Mouse (Mus musculus): Measurements from ENCODE around the gene Zfp82. TPM values are rescaled to one million over a fixed set of nuclear protein-coding genes. Genes with fewer than 3 reads are reported as not detected.
A peak's percentile ranks its signal among the peaks of the same experiment; 100 is the strongest.

Gene Zfp82
- total and polyA plus RNA-seq, 3 experiments, result 2.0 to 2.2 TPM; not detected in 1

GRCm38 (mm10) chr7:30023324-30023723, 49.4 kb downstream of the Zfp82 start:
- Histone ChIP-seq H3K27ac (ENCODE audit: control insufficient read depth, low read depth, low read length) (peak overlapping the region; percentile 64), H3K36me3 (ENCODE audit: control insufficient read depth in 1 of 2, insufficient read depth in 2 of 2, low read length in 2 of 2) (peaks cover 1 to 14% of the 10 kb centered on the region in 2 experiments; a peak in 3 of 4 replicates), H3K4me3 (ENCODE audit: control insufficient read depth in 1 of 2, insufficient read depth in 1 of 2, low read depth in 2 of 2, low read length in 2 of 2) (no peak overlapping the region), H3K79me2 (ENCODE audit: control insufficient read depth, insufficient read depth, low read length, poor library complexity) (no peaks in the 10 kb centered on the region), H3K27me3 (ENCODE audit: control insufficient read depth in 1 of 2, insufficient read depth in 2 of 2, low read length in 2 of 2) (no peaks in the 10 kb centered on the region), H3K9ac (ENCODE audit: control insufficient read depth, low read depth, low read length, poor library complexity, severe bottlenecking) (no peak overlapping the region), H3K4me1 (ENCODE audit: control insufficient read depth in 1 of 2, insufficient read depth in 2 of 2, low read length in 2 of 2) (peaks cover 7 to 26% of the 10 kb centered on the region in 2 experiments), H3K9me3 (replicated peaks; ENCODE audit: insufficient read depth, low read length) (no peaks in the 10 kb centered on the region)
- TF ChIP-seq GATA1 (IDR thresholded peaks at IDR 0.05; ENCODE audit: low read depth, low read length), result no peak
- no peak for TF ChIP-seq JUND (IDR thresholded peaks at IDR 0.05; ENCODE audit: low read depth, low read length)
- TF ChIP-seq UBTF (IDR thresholded peaks at IDR 0.05; ENCODE audit: borderline replicate concordance, insufficient read depth, low read depth, low read length), result no peak
- TF ChIP-seq GABPA (IDR thresholded peaks at IDR 0.05; ENCODE audit: low read depth, low read length), result no peak
- TF ChIP-seq TBP (IDR thresholded peaks at IDR 0.05; ENCODE audit: low read depth, low read length), result no peak
- no peak for TF ChIP-seq MXI1 (IDR thresholded peaks at IDR 0.05; ENCODE audit: low read depth, low read length)
- TF ChIP-seq E2F4 (IDR thresholded peaks at IDR 0.05; ENCODE audit: borderline replicate concordance, low read depth, low read length), result no peak
- TF ChIP-seq RCOR1 (IDR thresholded peaks at IDR 0.05; ENCODE audit: low read depth, low read length), result no peak
- DNase-seq (ENCODE audit: low read depth, low spot score), result no peak

GRCm38 (mm10) chr7:30019543-30019942, 53.2 kb downstream of the Zfp82 start:
- Histone ChIP-seq H3K4me3 (ENCODE audit: control insufficient read depth in 1 of 2, insufficient read depth in 1 of 2, low read depth in 2 of 2, low read length in 2 of 2) (no peak overlapping the region), H3K4me1 (ENCODE audit: control insufficient read depth in 1 of 2, insufficient read depth in 2 of 2, low read length in 2 of 2) (peaks cover 7 to 22% of the 10 kb centered on the region in 2 experiments), H3K27ac (ENCODE audit: control insufficient read depth, low read depth, low read length) (no peak overlapping the region), H3K36me3 (ENCODE audit: control insufficient read depth in 1 of 2, insufficient read depth in 2 of 2, low read length in 2 of 2) (peaks cover 1 to 13% of the 10 kb centered on the region in 2 experiments; a peak in 3 of 4 replicates), H3K79me2 (ENCODE audit: control insufficient read depth, insufficient read depth, low read length, poor library complexity) (no peaks in the 10 kb centered on the region), H3K9me3 (replicated peaks; ENCODE audit: insufficient read depth, low read length) (no peaks in the 10 kb centered on the region), H3K27me3 (ENCODE audit: control insufficient read depth in 1 of 2, insufficient read depth in 2 of 2, low read length in 2 of 2) (no peaks in the 10 kb centered on the region), H3K9ac (ENCODE audit: control insufficient read depth, low read depth, low read length, poor library complexity, severe bottlenecking) (no peak overlapping the region)
- TF ChIP-seq ZNF384 (IDR thresholded peaks at IDR 0.05; ENCODE audit: low read depth, low read length) (no peak), HCFC1 (IDR thresholded peaks at IDR 0.05; ENCODE audit: low read depth, low read length) (no peak), TAL1 (IDR thresholded peaks at IDR 0.05; ENCODE audit: low read length) (no peak), MEF2A (IDR thresholded peaks at IDR 0.05; ENCODE audit: extremely low read depth, insufficient replicate concordance, low read depth, low read length, poor library complexity, severe bottlenecking) (no peak), USF1 (IDR thresholded peaks at IDR 0.05; ENCODE audit: low read depth, low read length) (no peak), MAX (IDR thresholded peaks at IDR 0.05; ENCODE audit: low read length) (no peak)
- no peak for DNase-seq (ENCODE audit: low read depth, low spot score)

GRCm38 (mm10) chr7:30017226-30017625, 55.5 kb downstream of the Zfp82 start:
- Histone ChIP-seq H3K79me2 (ENCODE audit: control insufficient read depth, insufficient read depth, low read length, poor library complexity) (no peaks in the 10 kb centered on the region), H3K9ac (ENCODE audit: control insufficient read depth, low read depth, low read length, poor library complexity, severe bottlenecking) (no peak overlapping the region), H3K27me3 (ENCODE audit: control insufficient read depth in 1 of 2, insufficient read depth in 2 of 2, low read length in 2 of 2) (no peaks in the 10 kb centered on the region), H3K9me3 (replicated peaks; ENCODE audit: insufficient read depth, low read length) (no peaks in the 10 kb centered on the region), H3K27ac (ENCODE audit: control insufficient read depth, low read depth, low read length) (no peak overlapping the region), H3K36me3 (ENCODE audit: control insufficient read depth in 1 of 2, insufficient read depth in 2 of 2, low read length in 2 of 2) (peaks cover 0 to 1% of the 10 kb centered on the region in 2 experiments; a peak in 1 of 4 replicates), H3K4me3 (ENCODE audit: control insufficient read depth in 1 of 2, insufficient read depth in 1 of 2, low read depth in 2 of 2, low read length in 2 of 2) (no peak overlapping the region), H3K4me1 (ENCODE audit: control insufficient read depth in 1 of 2, insufficient read depth in 2 of 2, low read length in 2 of 2) (peaks cover 0 to under 1% of the 10 kb centered on the region in 2 experiments; a peak in 1 of 4 replicates)
- no peak for TF ChIP-seq MEF2A (IDR thresholded peaks at IDR 0.05; ENCODE audit: extremely low read depth, insufficient replicate concordance, low read depth, low read length, poor library complexity, severe bottlenecking)
- no peak for TF ChIP-seq HCFC1 (IDR thresholded peaks at IDR 0.05; ENCODE audit: low read depth, low read length)
- no peak for TF ChIP-seq ETS1 (IDR thresholded peaks at IDR 0.05; ENCODE audit: low read depth, low read length)
- no peak for TF ChIP-seq BHLHE40 (IDR thresholded peaks at IDR 0.05; ENCODE audit: borderline replicate concordance, low read depth, low read length)
- no peak for TF ChIP-seq ZKSCAN1 (IDR thresholded peaks at IDR 0.05; ENCODE audit: low read depth, low read length)
- no peak for TF ChIP-seq MAFK (IDR thresholded peaks at IDR 0.05; ENCODE audit: borderline replicate concordance, low read depth, low read length)
- TF ChIP-seq MAZ (IDR thresholded peaks at IDR 0.05; ENCODE audit: low read depth, low read length), result no peak
- no peak for TF ChIP-seq RAD21 (IDR thresholded peaks at IDR 0.05; ENCODE audit: low read depth, low read length)
- TF ChIP-seq E2F4 (IDR thresholded peaks at IDR 0.05; ENCODE audit: borderline replicate concordance, low read depth, low read length), result no peak
- TF ChIP-seq TBP (IDR thresholded peaks at IDR 0.05; ENCODE audit: low read depth, low read length), result no peak
- no peak for TF ChIP-seq MYB (IDR thresholded peaks at IDR 0.05; ENCODE audit: low read depth, low read length)
- no peak for TF ChIP-seq CHD1 (IDR thresholded peaks at IDR 0.05; ENCODE audit: low read depth, low read length)
- no peak for TF ChIP-seq KAT2A (conservative IDR thresholded peaks at IDR 0.05; ENCODE audit: low read depth, low read length)
- TF ChIP-seq ZNF384 (IDR thresholded peaks at IDR 0.05; ENCODE audit: low read depth, low read length), result no peak
- TF ChIP-seq MXI1 (IDR thresholded peaks at IDR 0.05; ENCODE audit: low read depth, low read length), result no peak
- DNase-seq (ENCODE audit: low read depth, low spot score), result no peak
